Mouse (Mus musculus) heart, embryonic 10.5 days (tissue): ENCODE measurements around the gene Eif2b3. TPM values are rescaled to one million over a fixed set of nuclear protein-coding genes. Genes with fewer than 3 reads are reported as not detected.

ENCODE experiments used
- DNase-seq: peaks from one replicate; pipeline ENCODE4 v3.0.0-alpha.2; 2017; ENCODE audit warnings: low spot score
- H3K27ac ChIP-seq: fragments of 300-500 bp; sonication (generic); 2 replicates; pipeline ENCODE4 v1.5.1; 2016; ENCODE audit warnings: mild to moderate bottlenecking
- H3K27me3 ChIP-seq: fragments of 300-500 bp; sonication (generic); 2 replicates; pipeline ENCODE4 v1.6.1; 2016; ENCODE audit warnings: mild to moderate bottlenecking; ENCODE audit not compliant: poor library complexity, insufficient read depth, severe bottlenecking
- H3K36me3 ChIP-seq: fragments of 300-500 bp; sonication (generic); 2 replicates; pipeline ENCODE4 v1.6.1; 2016; ENCODE audit warnings: mild to moderate bottlenecking, moderate library complexity
- H3K4me1 ChIP-seq: fragments of 300-500 bp; sonication (generic); 2 replicates; pipeline ENCODE4 v1.6.1; 2016; ENCODE audit warnings: mild to moderate bottlenecking
- H3K4me3 ChIP-seq: fragments of 300-500 bp; sonication (generic); 2 replicates; pipeline ENCODE4 v1.5.1; 2016; ENCODE audit warnings: mild to moderate bottlenecking, moderate library complexity
- H3K9me3 ChIP-seq: fragments of 300-500 bp; sonication (generic); 2 replicates; pipeline ENCODE4 v1.6.1; 2016; ENCODE audit warnings: mild to moderate bottlenecking, moderate library complexity
- WGBS: fragments of 180-500 bp; shearing (Covaris S2); methylation state at CpG from one replicate; pipeline ENCODE4 v1.1.7; 2016; 5-methylcytosine and 5-hydroxymethylcytosine counted together
- polyA plus RNA-seq: library from polyadenylated mRNA; unstranded; fragments of >200 nt; fragmentation: Nextera tagmentation; extraction: Ambion mirVana; gene quantifications from 2 replicates; pipeline ENCODE4 v1.2.1, GENCODE M21; 2016

The Eif2b3 gene
- polyA plus RNA-seq, 1 experiment from 2014 or later = 54.8 TPM

GRCm38 (mm10) chr4:117039925-117040687 is 20.9 kb downstream of the Eif2b3 start:
- no peaks in the 10 kb centered on the region for H3K4me1 ChIP-seq
- 76% methylated on average over 9 of the region's 9 CpGs for WGBS

GRCm38 (mm10) chr4:117040791-117041190 is 21.6 kb downstream of the Eif2b3 start:
- H3K4me3 ChIP-seq = no peak overlapping the region
- no peaks in the 10 kb centered on the region for H3K9me3 ChIP-seq
- WGBS = 63% methylated on average over 1 of the region's 1 CpGs
- no peak for DNase-seq
- H3K36me3 ChIP-seq = peaks cover 17% of the 10 kb centered on the region; the same call in 1 of the 2 replicates
- no peak overlapping the region for H3K27ac ChIP-seq
- H3K27me3 ChIP-seq = no peaks in the 10 kb centered on the region
- no peaks in the 10 kb centered on the region for H3K4me1 ChIP-seq

More at GRCm38 (mm10) chr4:117039925-117040687, 20.9 kb downstream of the Eif2b3 start:
- Histone ChIP-seq H3K4me3 (no peak overlapping the region), H3K9me3 (no peaks in the 10 kb centered on the region), H3K27me3 (no peaks in the 10 kb centered on the region), H3K36me3 (peaks cover 15% of the 10 kb centered on the region; the same call in 1 of the 2 replicates), H3K27ac (no peak overlapping the region)
- DNase-seq = no peak

GRCm38 (mm10) chr4:117041283-117041721 is 22.1 kb downstream of the Eif2b3 start:
- no peaks in the 10 kb centered on the region for H3K27me3 ChIP-seq
- WGBS = 54% methylated on average over 4 of the region's 4 CpGs
- no peaks in the 10 kb centered on the region for H3K9me3 ChIP-seq
- DNase-seq = no peak
- no peak overlapping the region for H3K4me3 ChIP-seq
- H3K27ac ChIP-seq = no peak overlapping the region
- peaks cover 22% of the 10 kb centered on the region for H3K36me3 ChIP-seq
- no peaks in the 10 kb centered on the region for H3K4me1 ChIP-seq

- Histone ChIP-seq H3K4me3 (no peak overlapping the region), H3K36me3 (peaks cover 52% of the 10 kb centered on the region), H3K4me1 (no peaks in the 10 kb centered on the region), H3K27me3 (no peaks in the 10 kb centered on the region), H3K9me3 (no peaks in the 10 kb centered on the region), H3K27ac (no peak overlapping the region)
- no peak for DNase-seq
- whole genome bisulfite sequencing = 74% methylated on average over 3 of the region's 3 CpGs
Observed at GRCm38 (mm10) chr4:117048836-117049235, 29.6 kb downstream of the Eif2b3 start.

DNA sequence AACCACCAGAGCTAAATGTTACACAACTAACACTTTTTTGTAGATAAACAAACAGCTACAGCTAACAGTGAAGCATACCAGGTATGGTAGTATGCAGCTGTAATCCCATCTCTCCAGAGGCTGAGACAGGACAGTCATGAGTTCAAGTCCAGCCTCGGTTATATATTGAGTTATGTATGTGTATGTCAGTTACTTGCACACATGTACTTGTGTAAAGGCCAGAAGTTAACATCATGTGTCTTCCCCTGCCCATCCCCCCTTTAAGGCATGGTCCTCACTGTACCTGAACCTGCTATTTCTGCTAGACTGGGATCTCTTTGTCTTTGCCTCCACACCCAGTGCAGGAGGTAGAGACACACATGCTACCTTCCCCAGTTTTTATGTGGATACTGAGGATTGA is 30.3 kb downstream of the Eif2b3 start:
- Histone ChIP-seq H3K9me3 (no peaks in the 10 kb centered on the region), H3K27ac (no peak overlapping the region), H3K27me3 (no peaks in the 10 kb centered on the region), H3K36me3 (peaks cover 54% of the 10 kb centered on the region), H3K4me3 (no peak overlapping the region), H3K4me1 (no peaks in the 10 kb centered on the region)
- WGBS = 94% methylated on average over 1 of the region's 1 CpGs
- DNase-seq = no peak

DNA sequence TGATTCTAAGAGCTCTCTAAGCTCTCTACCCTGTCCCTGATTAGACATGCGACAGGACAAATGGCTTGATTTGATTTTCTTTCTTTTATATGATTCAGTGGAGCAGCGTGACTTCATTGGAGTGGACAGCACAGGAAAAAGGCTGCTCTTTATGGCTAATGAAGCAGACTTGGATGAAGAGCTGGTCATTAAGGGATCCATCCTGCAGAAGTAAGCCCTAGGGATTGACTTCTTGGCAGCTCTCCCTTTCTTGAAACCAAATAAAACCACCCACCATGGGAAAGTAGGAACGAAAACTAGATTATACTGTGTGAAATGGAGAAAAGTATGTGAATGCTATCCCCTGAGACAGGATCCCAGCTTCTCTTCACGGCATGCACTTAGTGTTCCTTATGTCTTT is 33.4 kb downstream of the Eif2b3 start:
- H3K36me3 ChIP-seq = peaks cover 34% of the 10 kb centered on the region
- no peak overlapping the region for H3K4me3 ChIP-seq
- no peak for DNase-seq
- no peaks in the 10 kb centered on the region for H3K4me1 ChIP-seq
- H3K9me3 ChIP-seq = no peaks in the 10 kb centered on the region
- WGBS = 93% methylated on average over 4 of the region's 4 CpGs
- no peak overlapping the region for H3K27ac ChIP-seq
- H3K27me3 ChIP-seq = no peaks in the 10 kb centered on the region

- Histone ChIP-seq H3K9me3 (no peaks in the 10 kb centered on the region), H3K36me3 (peaks cover 30% of the 10 kb centered on the region), H3K4me1 (no peaks in the 10 kb centered on the region), H3K4me3 (no peak overlapping the region), H3K27ac (no peak overlapping the region), H3K27me3 (no peaks in the 10 kb centered on the region)
- WGBS = 91% methylated on average over 4 of the region's 4 CpGs
- no peak for DNase-seq
Observed at GRCm38 (mm10) chr4:117053956-117054355, 34.8 kb downstream of the Eif2b3 start.

DNA sequence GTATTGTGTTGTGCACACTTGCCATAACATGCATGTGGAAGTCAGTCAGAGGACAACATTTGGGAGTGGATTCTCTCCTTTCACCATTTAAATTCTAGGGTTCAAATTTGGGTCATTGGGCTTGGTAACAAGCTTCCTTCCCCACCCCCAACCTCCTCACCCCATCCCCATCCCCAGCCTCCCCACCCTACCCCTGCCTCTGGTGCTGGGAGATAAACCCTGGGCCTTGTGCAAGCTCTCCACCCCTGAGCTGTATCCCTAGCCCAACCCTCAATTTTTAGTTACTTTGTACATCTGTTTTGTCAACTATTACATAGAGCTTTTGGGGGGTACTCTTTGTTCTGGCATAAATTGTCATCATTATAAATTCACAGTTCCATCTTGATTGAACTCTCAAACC is 36.9 kb downstream of the Eif2b3 start:
- no peaks in the 10 kb centered on the region for H3K9me3 ChIP-seq
- H3K4me1 ChIP-seq = no peaks in the 10 kb centered on the region
- H3K4me3 ChIP-seq = no peak overlapping the region
- no peaks in the 10 kb centered on the region for H3K27me3 ChIP-seq
- peaks cover 35% of the 10 kb centered on the region for H3K36me3 ChIP-seq
- peak; percentile 83 for DNase-seq
- H3K27ac ChIP-seq = peak overlapping the region; percentile 70

- no peaks in the 10 kb centered on the region for H3K9me3 ChIP-seq
- DNase-seq = no peak
- peak overlapping the region; percentile 25; the same call in 1 of the 2 replicates for H3K27ac ChIP-seq
- H3K4me1 ChIP-seq = no peaks in the 10 kb centered on the region
- no peaks in the 10 kb centered on the region for H3K27me3 ChIP-seq
- no peak overlapping the region for H3K4me3 ChIP-seq
- peaks cover 37% of the 10 kb centered on the region for H3K36me3 ChIP-seq
- 80% methylated on average over 2 of the region's 2 CpGs for WGBS
Observed at GRCm38 (mm10) chr4:117056514-117056913, 37.3 kb downstream of the Eif2b3 start.

- Histone ChIP-seq H3K27me3 (no peaks in the 10 kb centered on the region), H3K4me1 (no peaks in the 10 kb centered on the region), H3K4me3 (no peak overlapping the region), H3K9me3 (no peaks in the 10 kb centered on the region), H3K36me3 (peaks cover 34% of the 10 kb centered on the region), H3K27ac (0 out of 2 replicates have a peak overlapping the region, but pooled peaks have one; percentile 47)
- DNase-seq = no peak
- 85% methylated on average over 4 of the region's 4 CpGs for WGBS
Observed at GRCm38 (mm10) chr4:117058512-117058911, 39.3 kb downstream of the Eif2b3 start.

DNA sequence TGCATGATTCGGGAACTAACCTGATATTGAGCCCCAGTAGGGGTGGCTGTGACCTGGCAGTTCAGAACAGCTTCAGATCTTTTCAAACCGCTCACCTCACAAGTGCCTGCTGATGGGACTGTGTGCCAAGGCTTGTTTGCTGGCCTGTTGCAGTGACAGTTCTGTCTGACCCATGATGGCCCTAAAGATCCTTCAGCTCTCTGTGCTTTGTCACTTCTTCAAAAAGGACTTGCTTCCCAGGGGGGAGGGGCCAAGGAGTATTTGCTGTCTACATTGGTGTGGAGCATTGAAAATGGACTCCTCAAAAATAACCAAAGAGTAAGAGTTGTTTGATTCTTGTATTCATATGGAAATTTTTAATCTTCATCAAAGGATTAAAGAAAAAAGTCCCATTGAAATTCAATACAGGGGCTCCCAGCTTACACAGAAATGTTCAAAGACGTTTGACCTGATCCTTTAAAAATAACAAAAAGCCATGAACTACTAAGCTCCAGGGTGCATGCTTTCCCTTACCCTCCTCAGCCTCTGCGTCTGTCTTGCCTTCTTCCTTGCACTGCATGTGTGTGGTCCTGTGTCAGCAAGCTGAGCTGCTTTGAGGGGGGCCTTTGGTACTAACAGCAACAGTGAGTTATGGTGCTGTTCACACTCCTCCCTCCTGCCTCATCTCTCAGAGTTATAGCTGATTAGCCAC is 43.6 kb downstream of the Eif2b3 start:
- no peak for DNase-seq
- Histone ChIP-seq H3K4me3 (no peak overlapping the region), H3K4me1 (no peaks in the 10 kb centered on the region), H3K36me3 (peaks cover 53% of the 10 kb centered on the region), H3K27me3 (no peaks in the 10 kb centered on the region), H3K27ac (no peak overlapping the region), H3K9me3 (no peaks in the 10 kb centered on the region)
- 79% methylated on average over 4 of the region's 4 CpGs for WGBS

DNA sequence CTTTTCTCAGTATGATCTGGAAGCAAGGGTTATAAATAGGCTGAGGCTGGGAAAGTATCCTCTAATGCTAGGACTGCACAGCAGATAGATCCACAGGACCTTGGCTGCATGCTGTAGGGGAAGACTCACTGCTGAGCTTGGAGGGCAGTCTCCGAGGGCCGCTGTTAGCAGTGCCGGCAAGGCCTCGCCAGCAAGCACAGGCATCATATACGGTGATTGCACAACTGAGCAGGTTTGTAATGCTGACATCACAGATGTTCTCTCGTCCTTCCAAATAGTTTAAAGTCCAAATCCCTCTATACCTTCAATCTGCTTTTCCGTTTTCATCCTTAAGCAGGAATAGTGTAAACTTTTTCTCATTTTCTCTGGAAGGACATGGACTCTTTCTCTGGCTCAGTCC is 48.8 kb downstream of the Eif2b3 start:
- H3K36me3 ChIP-seq = peaks cover 75% of the 10 kb centered on the region
- H3K4me3 ChIP-seq = no peak overlapping the region
- no peaks in the 10 kb centered on the region for H3K9me3 ChIP-seq
- H3K4me1 ChIP-seq = no peaks in the 10 kb centered on the region
- WGBS = 91% methylated on average over 7 of the region's 7 CpGs
- no peaks in the 10 kb centered on the region for H3K27me3 ChIP-seq
- H3K27ac ChIP-seq = no peak overlapping the region
- no peak for DNase-seq

DNA sequence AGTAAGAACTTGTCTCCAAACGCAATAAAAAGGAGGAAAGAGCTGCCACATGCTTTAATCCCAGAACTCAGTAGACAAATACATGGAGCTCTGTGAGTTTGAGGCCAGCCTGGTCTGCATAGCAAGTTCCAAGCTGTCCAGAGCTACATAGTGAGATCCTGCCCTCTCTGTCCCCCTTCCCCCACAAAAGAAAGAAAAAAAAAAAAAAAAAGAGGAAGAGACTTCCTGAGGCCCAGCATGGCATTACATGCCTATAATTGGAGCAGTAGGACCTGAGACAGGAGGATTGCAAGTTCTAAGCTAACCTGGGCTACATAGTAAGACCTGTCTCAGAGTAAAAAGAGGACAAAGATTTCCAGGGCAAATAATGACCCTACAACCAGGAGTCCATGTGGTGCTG is 50.4 kb downstream of the Eif2b3 start:
- H3K36me3 ChIP-seq = peaks cover 82% of the 10 kb centered on the region

More for the DNA sequence above, 50.4 kb downstream of the Eif2b3 start:
- Histone ChIP-seq H3K27me3 (no peaks in the 10 kb centered on the region), H3K4me3 (no peak overlapping the region), H3K9me3 (no peaks in the 10 kb centered on the region), H3K4me1 (no peaks in the 10 kb centered on the region), H3K27ac (no peak overlapping the region)
- no peak for DNase-seq
- WGBS = 75% methylated on average over 1 of the region's 1 CpGs
